Mouse (Mus musculus): ENCODE measurements around the gene Adgrg3.

DNA sequence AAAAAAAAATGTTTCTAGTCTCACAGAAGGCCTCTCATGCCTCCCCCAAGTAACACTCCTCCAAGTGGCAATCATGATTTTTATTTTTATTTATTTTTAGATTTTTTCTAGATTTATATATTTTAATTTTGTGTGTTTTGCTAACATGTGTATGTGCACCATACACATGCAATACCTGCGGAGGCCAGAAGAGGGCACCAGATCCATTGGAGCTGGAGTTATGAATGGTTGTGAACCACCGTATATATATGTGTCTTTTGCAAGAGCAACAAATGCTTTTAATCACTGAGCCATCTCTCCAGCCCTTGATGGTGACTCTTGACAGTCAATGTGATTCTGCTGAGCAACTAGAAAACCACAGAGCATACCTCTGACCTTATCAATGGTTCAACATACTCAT is 7.9 kb downstream of the Adgrg3 start:
- no peak for TF ChIP-seq CTCF (IDR thresholded peaks at IDR 0.05; ENCODE audit: control insufficient read depth, insufficient read depth, insufficient read length)
- TF ChIP-seq MAX (IDR thresholded peaks at IDR 0.05), result no peak
- TF ChIP-seq CEBPB (IDR thresholded peaks at IDR 0.05; ENCODE audit: low read depth), result no peak
- TF ChIP-seq USF1 (IDR thresholded peaks at IDR 0.05; ENCODE audit: low read depth), result no peak
- no peak for TF ChIP-seq MYOD1 (IDR thresholded peaks at IDR 0.05; ENCODE audit: control insufficient read depth, insufficient read length, low read depth)
- no peak for TF ChIP-seq MYOG (IDR thresholded peaks at IDR 0.05; ENCODE audit: control insufficient read depth, extremely low read depth, insufficient read length)
- TF ChIP-seq FOSL1 (IDR thresholded peaks at IDR 0.05; ENCODE audit: insufficient read depth, low read length, poor library complexity, severe bottlenecking), result no peak
